Mouse (Mus musculus) heart, postnatal 0 days (tissue): ENCODE data around the gene Tnfrsf18.

Experiments
- CTCF ChIP-seq: IDR thresholded peaks from 2 replicates; pipeline ENCODE4 v1.5.1; 2016; ENCODE audit warnings: antibody characterized with exemption, control low read depth, low read depth
- EP300 ChIP-seq: IDR thresholded peaks from 2 replicates; pipeline ENCODE4 v1.6.1; 2016; ENCODE audit warnings: antibody characterized with exemption, low read depth

DNA sequence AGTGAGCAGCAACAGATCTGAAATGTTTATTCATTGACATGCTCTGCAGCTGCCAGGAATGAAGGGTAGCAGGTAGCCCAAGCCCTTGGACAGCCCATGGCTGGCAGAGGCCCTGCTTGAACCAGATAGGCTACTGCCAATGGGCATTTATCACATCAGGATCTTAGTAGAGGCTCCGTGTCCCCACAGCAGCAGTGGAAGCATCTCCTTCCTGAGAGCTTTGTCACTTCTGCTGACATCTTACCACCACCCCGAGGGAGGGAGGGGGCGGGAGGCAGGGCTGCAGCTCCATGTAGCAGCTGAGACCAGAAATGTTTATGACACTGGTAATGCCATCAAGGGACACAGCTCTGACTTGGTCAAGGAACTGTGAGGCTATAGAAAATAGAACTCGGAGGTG lies 6.9 kb downstream of the Tnfrsf18 start:
- TF ChIP-seq CTCF: no peak
- no peak for TF ChIP-seq EP300
